Mouse (Mus musculus) forebrain, embryonic 10.5 days (tissue): ENCODE measurements around the gene Dab2ip. TPM values are rescaled to one million over a fixed set of nuclear protein-coding genes. Genes with fewer than 3 reads are reported as not detected.

Experiments used
- DNase-seq: peaks from one replicate; pipeline ENCODE4 v3.0.0-alpha.2; 2017; ENCODE audit warnings: low spot score; ENCODE audit errors: extremely low spot score
- H3K27ac ChIP-seq: fragments of 300-500 bp; sonication (generic); 2 replicates; pipeline ENCODE4 v1.5.1; 2016; ENCODE audit warnings: mild to moderate bottlenecking
- H3K27me3 ChIP-seq: fragments of 300-500 bp; sonication (generic); 2 replicates; pipeline ENCODE4 v1.6.1; 2016; ENCODE audit warnings: mild to moderate bottlenecking; ENCODE audit not compliant: poor library complexity, severe bottlenecking
- H3K36me3 ChIP-seq: fragments of 300-500 bp; sonication (generic); replicated peaks from 2 replicates; pipeline ENCODE4 v1.6.1; 2016; ENCODE audit warnings: mild to moderate bottlenecking, moderate library complexity
- H3K4me1 ChIP-seq: fragments of 300-500 bp; sonication (generic); 2 replicates; pipeline ENCODE4 v1.6.1; 2016
- H3K4me3 ChIP-seq: fragments of 300-500 bp; sonication (generic); 2 replicates; pipeline ENCODE4 v1.5.1; 2016; ENCODE audit warnings: mild to moderate bottlenecking, moderate library complexity
- H3K9me3 ChIP-seq: fragments of 300-500 bp; sonication (generic); 2 replicates; pipeline ENCODE4 v1.6.1; 2016; ENCODE audit warnings: mild to moderate bottlenecking, moderate library complexity
- WGBS: fragments of 180-500 bp; shearing (Covaris S2); methylation state at CpG from one replicate; pipeline ENCODE4 v1.1.7; 2016; 5-methylcytosine and 5-hydroxymethylcytosine counted together
- polyA plus RNA-seq: library from polyadenylated mRNA; unstranded; fragments of >200 nt; fragmentation: Nextera tagmentation; extraction: Ambion mirVana; gene quantifications from 2 replicates; pipeline ENCODE4 v1.2.1, GENCODE M21; 2016

Dab2ip gene
- polyA plus RNA-seq, 1 experiment from 2014 or later = 22.0 TPM

- H3K4me1 ChIP-seq = peaks cover 53% of the 10 kb centered on the region
- H3K36me3 ChIP-seq = no peaks in the 10 kb centered on the region
- DNase-seq = no peak
- H3K27ac ChIP-seq = no peak overlapping the region
- H3K9me3 ChIP-seq = no peaks in the 10 kb centered on the region
- H3K27me3 ChIP-seq = no peaks in the 10 kb centered on the region
- WGBS = 82% methylated on average over 3 of the region's 3 CpGs
- H3K4me3 ChIP-seq = no peak overlapping the region
Observed at GRCm38 (mm10) chr2:35658311-35658710, 100.2 kb downstream of the Dab2ip start.

- H3K4me1 ChIP-seq = peaks cover 67% of the 10 kb centered on the region
- H3K4me3 ChIP-seq = no peak overlapping the region
- 89% methylated on average over 5 of the region's 5 CpGs for WGBS
- DNase-seq = no peak
- H3K27ac ChIP-seq = no peak overlapping the region
- no peaks in the 10 kb centered on the region for H3K9me3 ChIP-seq
- no peaks in the 10 kb centered on the region for H3K36me3 ChIP-seq
- no peaks in the 10 kb centered on the region for H3K27me3 ChIP-seq
Observed at GRCm38 (mm10) chr2:35659578-35660194, 101.6 kb downstream of the Dab2ip start.

- no peaks in the 10 kb centered on the region for H3K27me3 ChIP-seq
- H3K4me1 ChIP-seq = peaks cover 70% of the 10 kb centered on the region
- peak overlapping the region; percentile 95 for H3K4me3 ChIP-seq
- no peaks in the 10 kb centered on the region for H3K36me3 ChIP-seq
- DNase-seq = peak; percentile 85
- peak overlapping the region; percentile 96 for H3K27ac ChIP-seq
- WGBS = 4% methylated on average over 37 of the region's 47 CpGs
- no peaks in the 10 kb centered on the region for H3K9me3 ChIP-seq
Observed at GRCm38 (mm10) chr2:35660953-35661374, 102.9 kb downstream of the Dab2ip start.

GRCm38 (mm10) chr2:35661454-35662000 is 103.5 kb downstream of the Dab2ip start:
- H3K4me3 ChIP-seq = peak overlapping the region; percentile 95
- no peaks in the 10 kb centered on the region for H3K27me3 ChIP-seq
- peak; percentile 63 for DNase-seq
- peaks cover 68% of the 10 kb centered on the region for H3K4me1 ChIP-seq
- H3K9me3 ChIP-seq = no peaks in the 10 kb centered on the region
- H3K27ac ChIP-seq = peak overlapping the region; percentile 96
- no peaks in the 10 kb centered on the region for H3K36me3 ChIP-seq
- under 1% methylated on average over 50 of the region's 51 CpGs for WGBS

GRCm38 (mm10) chr2:35662001-35662491 is 104.0 kb downstream of the Dab2ip start:
- Histone ChIP-seq H3K27me3 (no peaks in the 10 kb centered on the region), H3K4me1 (peaks cover 65% of the 10 kb centered on the region), H3K27ac (peak overlapping the region; percentile 96), H3K9me3 (no peaks in the 10 kb centered on the region), H3K36me3 (0 out of 2 replicates have a peak, but pooled peaks cover 5% of the 10 kb centered on the region), H3K4me3 (peak overlapping the region; percentile 95)
- DNase-seq = no peak
- WGBS = under 1% methylated on average over 24 of the region's 24 CpGs

- H3K27ac ChIP-seq = peak overlapping the region; percentile 96
- H3K9me3 ChIP-seq = no peaks in the 10 kb centered on the region
- H3K4me1 ChIP-seq = peaks cover 65% of the 10 kb centered on the region
- DNase-seq = peak; percentile 26
- 17% methylated on average over 26 of the region's 26 CpGs for WGBS
- peak overlapping the region; percentile 95 for H3K4me3 ChIP-seq
- peaks cover 8% of the 10 kb centered on the region for H3K36me3 ChIP-seq
- no peaks in the 10 kb centered on the region for H3K27me3 ChIP-seq
Observed at GRCm38 (mm10) chr2:35662738-35663550, 104.9 kb downstream of the Dab2ip start.

GRCm38 (mm10) chr2:35667746-35668145 is 109.7 kb downstream of the Dab2ip start:
- Histone ChIP-seq H3K27me3 (no peaks in the 10 kb centered on the region), H3K27ac (no peak overlapping the region), H3K4me3 (no peak overlapping the region), H3K4me1 (peaks cover 87% of the 10 kb centered on the region), H3K9me3 (no peaks in the 10 kb centered on the region), H3K36me3 (peaks cover 29% of the 10 kb centered on the region)
- WGBS = 88% methylated on average over 8 of the region's 8 CpGs
- DNase-seq = no peak

- H3K27me3 ChIP-seq = no peaks in the 10 kb centered on the region
- H3K9me3 ChIP-seq = no peaks in the 10 kb centered on the region
- peaks cover 33% of the 10 kb centered on the region for H3K36me3 ChIP-seq
- peaks cover 83% of the 10 kb centered on the region for H3K4me1 ChIP-seq
- no peak overlapping the region for H3K27ac ChIP-seq
- 79% methylated on average over 4 of the region's 4 CpGs for WGBS
- no peak overlapping the region for H3K4me3 ChIP-seq
- DNase-seq = no peak
Observed at GRCm38 (mm10) chr2:35669217-35669616, 111.2 kb downstream of the Dab2ip start.

- Histone ChIP-seq H3K27me3 (no peaks in the 10 kb centered on the region), H3K4me1 (peaks cover 77% of the 10 kb centered on the region), H3K36me3 (peaks cover 33% of the 10 kb centered on the region), H3K9me3 (no peaks in the 10 kb centered on the region), H3K27ac (no peak overlapping the region), H3K4me3 (no peak overlapping the region)
- no peak for DNase-seq
- 88% methylated on average over 4 of the region's 4 CpGs for WGBS
Observed at GRCm38 (mm10) chr2:35669748-35670147, 111.7 kb downstream of the Dab2ip start.

- peaks cover 76% of the 10 kb centered on the region for H3K4me1 ChIP-seq
- peaks cover 33% of the 10 kb centered on the region for H3K36me3 ChIP-seq
- no peaks in the 10 kb centered on the region for H3K9me3 ChIP-seq
- no peak for DNase-seq
- H3K27me3 ChIP-seq = no peaks in the 10 kb centered on the region
- no peak overlapping the region for H3K4me3 ChIP-seq
- WGBS = 92% methylated on average over 9 of the region's 9 CpGs
- H3K27ac ChIP-seq = no peak overlapping the region
Observed at GRCm38 (mm10) chr2:35670300-35670699, 112.2 kb downstream of the Dab2ip start.

GRCm38 (mm10) chr2:35671980-35672910 is 114.2 kb downstream of the Dab2ip start:
- H3K4me1 ChIP-seq = peaks cover 86% of the 10 kb centered on the region

GRCm38 (mm10) chr2:35673181-35673580 is 115.1 kb downstream of the Dab2ip start:
- Histone ChIP-seq H3K36me3 (peaks cover 24% of the 10 kb centered on the region), H3K4me1 (peaks cover 87% of the 10 kb centered on the region), H3K27me3 (no peaks in the 10 kb centered on the region), H3K27ac (no peak overlapping the region), H3K4me3 (no peak overlapping the region), H3K9me3 (no peaks in the 10 kb centered on the region)
- 87% methylated on average over 3 of the region's 3 CpGs for WGBS
- DNase-seq = no peak

More at GRCm38 (mm10) chr2:35671980-35672910, 114.2 kb downstream of the Dab2ip start:
- Histone ChIP-seq H3K27me3 (no peaks in the 10 kb centered on the region), H3K9me3 (no peaks in the 10 kb centered on the region), H3K27ac (no peak overlapping the region), H3K36me3 (peaks cover 28% of the 10 kb centered on the region), H3K4me3 (no peak overlapping the region)
- no peak for DNase-seq
- WGBS = 78% methylated on average over 9 of the region's 9 CpGs
